Mouse (Mus musculus): ENCODE measurements at regions not wholly inside any gene's neighbourhood (a gene's known extent, or its start where the extent isn't known, plus 50 kb on each side); places are given as distances from the start of the nearest gene placed in this dataset.

GRCm38 (mm10) chr10:21482659-21483058 is 105.6 kb downstream of the Aldh8a1 start:
- no peak for DNase-seq (ENCODE audit: low spot score in 2 of 2)

DNA sequence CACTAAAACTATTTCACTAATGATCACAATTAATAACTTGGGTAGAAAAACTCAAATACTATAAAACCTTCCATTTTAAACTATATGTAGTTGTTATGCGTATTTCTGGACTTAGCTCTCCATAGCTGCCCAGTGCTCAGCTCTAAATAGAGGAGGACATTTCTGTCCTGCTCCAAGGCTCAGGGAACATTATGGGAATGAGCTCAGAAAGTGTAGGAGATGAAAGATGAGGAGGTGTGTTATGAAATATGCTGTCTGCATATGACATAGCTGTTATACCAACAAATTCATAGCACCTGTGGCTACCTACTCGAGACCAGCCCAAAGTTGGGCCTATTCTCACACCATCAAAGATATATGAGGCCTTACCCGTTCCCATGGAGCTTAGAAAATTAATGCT is 106.3 kb downstream of the Aldh8a1 start:
- peak in 1 of 2 experiments; percentile 34 for DNase-seq (ENCODE audit: low spot score in 2 of 2)

- DNase-seq (ENCODE audit: low spot score in 2 of 2) = no peak
These were observed 104.5 kb upstream of the 1700020N01Rik start for GRCm38 (mm10) chr10:21488374-21488930.

GRCm38 (mm10) chr10:21490910-21491309 is 102.0 kb upstream of the 1700020N01Rik start:
- DNase-seq (ENCODE audit: low spot score in 2 of 2) = no peak

- no peak for DNase-seq (ENCODE audit: low spot score in 2 of 2)
These were observed 100.6 kb upstream of the 1700020N01Rik start for GRCm38 (mm10) chr10:21492254-21492894.

- DNase-seq (ENCODE audit: low spot score in 2 of 2) = no peak
These were observed 98.4 kb upstream of the 1700020N01Rik start for GRCm38 (mm10) chr10:21494536-21494935.

- no peak for DNase-seq (ENCODE audit: low spot score in 2 of 2)
These were observed 95.8 kb upstream of the 1700020N01Rik start for GRCm38 (mm10) chr10:21497110-21497509.

DNA sequence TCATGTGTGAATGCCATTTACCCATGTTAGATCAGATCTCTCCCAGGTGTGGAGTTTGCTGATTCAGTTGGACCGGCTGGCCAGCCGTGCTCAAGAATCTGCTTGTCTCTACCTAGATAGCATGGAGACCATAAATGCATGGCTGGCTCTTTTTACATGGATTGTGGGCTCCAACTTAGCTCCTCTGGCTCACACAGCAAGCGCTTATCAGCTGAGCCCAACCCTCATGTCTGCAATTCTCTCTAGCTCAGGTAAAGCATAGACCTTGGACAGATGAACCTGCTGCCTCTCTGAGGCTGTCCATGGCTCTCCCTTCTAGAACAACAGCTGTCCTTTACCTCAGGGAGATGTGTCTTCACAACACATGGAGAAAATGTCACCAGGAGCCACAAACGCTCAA is 94.8 kb upstream of the 1700020N01Rik start:
- DNase-seq (ENCODE audit: low spot score in 2 of 2) = no peak

DNA sequence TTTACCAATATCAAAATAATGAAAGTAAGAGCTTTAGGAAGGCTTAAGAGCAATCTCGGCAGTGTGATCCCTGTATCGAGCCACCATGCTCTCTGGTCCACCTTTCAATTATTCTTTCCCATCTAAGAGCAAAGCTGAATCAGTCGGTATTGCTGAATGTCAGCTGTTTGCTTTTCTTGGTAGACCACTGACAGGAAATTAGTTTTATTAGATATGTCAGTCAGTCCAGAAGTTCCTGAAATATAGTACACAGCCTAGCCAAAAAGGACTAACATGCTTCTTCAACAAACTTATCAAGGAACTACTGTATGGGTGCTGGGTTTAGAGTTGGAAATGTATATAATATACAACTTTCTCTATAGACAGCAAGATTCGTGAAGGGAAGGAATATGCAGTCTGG is 91.3 kb upstream of the 1700020N01Rik start:
- DNase-seq (ENCODE audit: low spot score in 2 of 2) = no peak

DNA sequence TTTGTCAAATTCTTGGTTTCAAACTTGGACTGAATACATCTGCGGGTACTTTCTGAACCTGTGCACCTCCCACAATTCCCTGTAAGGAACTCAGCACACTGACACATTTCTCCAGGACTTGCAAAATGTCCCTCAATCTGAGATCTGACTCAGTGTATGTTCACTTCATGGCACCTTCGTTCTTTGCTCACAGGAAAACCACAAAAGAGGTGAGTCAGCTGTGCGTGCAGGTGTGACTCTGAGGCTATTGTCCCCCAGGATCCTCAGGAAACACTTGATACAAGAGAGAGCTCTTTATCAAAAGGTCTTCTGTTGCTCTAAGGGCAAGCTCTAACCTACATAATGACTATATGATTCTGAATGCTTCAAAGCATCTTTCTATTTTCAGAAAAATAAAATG is 88.5 kb upstream of the 1700020N01Rik start:
- no peak for DNase-seq (ENCODE audit: low spot score in 2 of 2)

DNA sequence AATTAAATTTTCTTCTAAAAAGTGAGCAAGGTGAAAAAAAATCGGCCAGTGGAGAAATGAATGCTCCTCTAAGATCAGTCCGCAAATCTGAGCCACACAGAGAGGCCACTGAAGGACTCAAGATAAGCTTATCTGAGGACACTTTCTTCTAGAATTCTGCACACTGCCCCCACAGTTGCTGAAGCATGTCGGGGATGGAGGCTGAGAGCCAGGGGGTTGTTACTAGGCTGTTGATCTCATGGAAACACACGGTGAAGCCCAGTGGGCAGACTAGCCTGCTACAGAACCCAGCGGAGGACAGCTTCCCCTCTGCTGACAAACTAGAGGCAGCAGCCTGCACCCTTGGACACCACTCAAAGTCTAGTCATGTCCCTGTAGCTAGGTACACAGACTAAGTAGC is 81.6 kb upstream of the 1700020N01Rik start:
- DNase-seq (ENCODE audit: low spot score in 2 of 2) = no peak

- no peak for DNase-seq (ENCODE audit: low spot score in 2 of 2)
These were observed 80.5 kb upstream of the 1700020N01Rik start for GRCm38 (mm10) chr10:21512486-21512885.

DNA sequence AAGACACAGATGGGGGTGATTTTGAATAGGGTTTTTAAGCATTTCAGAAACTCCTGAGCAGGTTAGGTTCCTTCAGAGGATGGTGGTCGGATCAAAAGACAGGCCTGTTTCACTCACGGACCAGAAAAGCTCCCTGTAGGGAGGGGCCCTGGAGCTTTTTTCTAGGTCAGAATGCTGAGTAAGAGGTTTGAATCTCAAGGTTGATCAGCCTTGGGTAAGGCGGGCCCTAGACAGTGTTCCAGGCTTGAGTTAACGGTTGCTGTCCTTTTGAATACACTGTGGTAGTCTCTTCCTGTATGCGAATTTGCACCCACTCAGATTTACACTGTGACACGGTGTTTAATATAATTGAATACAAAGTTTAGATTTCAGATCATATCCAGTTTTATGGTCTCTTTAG is 75.2 kb upstream of the 1700020N01Rik start:
- no peak for DNase-seq (ENCODE audit: low spot score in 2 of 2)

DNA sequence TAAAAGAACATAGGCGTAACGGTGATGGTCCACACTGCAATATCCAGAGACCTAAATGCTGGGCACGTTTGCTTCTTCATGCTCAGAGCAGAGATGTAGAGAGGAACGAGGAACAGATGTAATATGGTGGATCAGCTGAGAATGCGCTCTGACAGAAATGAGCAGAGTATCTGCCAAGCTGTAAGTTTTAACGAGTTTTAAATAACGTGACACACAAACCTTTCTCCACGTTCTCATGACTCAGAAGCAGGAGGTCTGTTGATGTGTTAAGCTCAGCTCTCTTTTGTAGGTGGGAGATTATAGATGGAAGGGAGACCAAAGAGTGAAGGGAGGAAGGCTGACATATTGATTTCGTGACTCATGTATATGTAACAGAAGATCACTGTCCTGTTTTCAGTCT is 72.1 kb upstream of the 1700020N01Rik start:
- peak in 1 of 2 experiments; percentile 54 for DNase-seq (ENCODE audit: low spot score in 2 of 2)

DNA sequence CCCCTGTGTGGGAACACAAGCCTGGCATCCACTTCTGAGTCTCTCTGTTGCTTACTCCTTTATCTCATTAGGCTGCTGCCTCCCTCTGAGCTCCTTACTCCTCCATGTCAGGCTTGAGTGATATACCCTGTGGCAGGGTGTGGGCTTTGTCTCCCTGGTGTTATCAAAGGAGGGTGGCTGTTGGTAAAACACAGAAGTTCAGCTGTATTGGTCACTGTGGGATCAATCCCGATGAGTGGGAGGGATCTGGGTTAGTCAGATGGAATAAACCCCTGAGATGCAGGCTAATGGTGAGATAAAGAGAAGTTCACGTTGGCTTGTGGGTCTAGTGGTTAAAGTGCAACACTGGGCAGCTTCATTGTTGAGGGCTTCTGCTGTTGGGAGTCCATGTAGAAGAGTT is 67.4 kb upstream of the 1700020N01Rik start:
- DNase-seq (ENCODE audit: low spot score in 2 of 2) = no peak

- no peak for DNase-seq (ENCODE audit: low spot score in 2 of 2)
These were observed 64.5 kb upstream of the 1700020N01Rik start for GRCm38 (mm10) chr10:21528396-21528795.

GRCm38 (mm10) chr10:21529098-21529749 is 63.7 kb upstream of the 1700020N01Rik start:
- DNase-seq (ENCODE audit: low spot score in 2 of 2) = no peak

DNA sequence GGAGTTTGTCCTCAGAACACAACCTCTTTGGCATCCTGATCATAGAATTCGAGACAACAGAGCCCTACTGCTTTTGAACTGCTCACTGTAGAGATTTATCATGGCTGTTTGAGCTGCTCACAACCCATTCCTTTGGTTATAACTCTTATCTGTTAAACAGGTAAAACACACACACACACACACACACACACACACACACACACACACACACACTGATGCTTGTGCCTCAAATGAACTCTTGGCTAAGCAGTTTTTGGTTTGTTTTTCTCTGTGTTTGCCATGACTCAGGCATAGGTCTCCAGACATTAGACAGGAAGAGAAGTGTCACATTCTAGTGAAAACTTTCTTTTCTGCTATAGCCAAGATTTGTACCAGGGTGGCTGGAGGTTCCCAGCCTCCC is 60.8 kb upstream of the 1700020N01Rik start:
- no peak for DNase-seq (ENCODE audit: low spot score in 2 of 2)

DNA sequence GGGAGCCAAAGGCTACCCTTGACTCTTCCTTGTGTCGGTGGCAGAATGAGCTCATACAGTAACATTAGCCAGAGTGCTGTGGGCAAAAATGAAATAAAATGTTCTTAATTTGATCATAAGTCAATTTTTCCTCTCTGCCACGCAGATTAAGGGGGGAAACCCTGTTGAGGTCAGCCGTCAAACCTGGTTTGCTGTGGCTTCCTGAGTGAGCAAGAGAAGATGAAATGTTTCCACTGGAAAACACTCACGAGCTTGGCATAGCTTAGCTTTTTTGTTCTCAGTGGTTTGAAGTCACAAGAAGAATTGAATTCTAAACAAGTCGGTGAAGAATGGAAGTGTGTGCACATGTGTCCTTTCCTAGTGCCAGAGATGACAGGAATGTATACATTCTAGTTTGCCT is 57.3 kb upstream of the 1700020N01Rik start:
- DNase-seq (ENCODE audit: low spot score in 2 of 2) = no peak

DNA sequence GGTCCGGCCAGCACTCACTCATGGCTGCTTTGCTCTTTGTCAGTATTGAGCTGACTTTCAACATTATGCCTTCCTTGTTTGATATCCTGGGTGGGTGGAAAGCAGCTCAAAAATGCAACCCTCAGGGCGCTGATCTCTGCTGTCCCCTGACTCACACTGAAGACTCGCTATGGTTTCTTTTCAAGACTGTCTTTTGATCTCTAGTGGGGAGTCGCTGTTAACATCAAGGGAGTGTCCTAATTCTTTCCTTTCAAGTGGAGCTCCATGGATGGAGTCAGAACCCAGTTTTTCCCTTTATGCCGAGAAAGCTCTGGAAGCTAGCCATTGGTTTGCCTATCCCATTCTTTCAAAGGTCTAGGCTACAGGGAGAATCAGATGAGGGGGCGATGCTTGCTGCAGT is 54.5 kb upstream of the 1700020N01Rik start:
- no peak for DNase-seq (ENCODE audit: low spot score in 2 of 2)
